8 mouse cellular contexts compared by ENCODE assay signal in genomic region chr6:136857186-136857872, GRCm38 (mm10). TPM values are rescaled to one million over a fixed set of nuclear protein-coding genes. Genes with fewer than 3 reads are reported as not detected.
DNase-seq lines count a peak whose midpoint lies in the region; ATAC-seq and TF ChIP-seq lines count a peak whose summit lies in the region.

Gene Art4 (minus strand): TSS chr6:136857733.

- peak within 1 kb of the TSS; percentile 72 for H3K4me3 ChIP-seq in G1E (ENCODE audit: low read depth, low read length)
- H3K4me3 ChIP-seq in heart, embryonic 12.5 days, result peak within 1 kb of the TSS; percentile 49
- peak within 1 kb of the TSS; percentile 17; the same call in 1 of the 2 replicates for H3K4me3 ChIP-seq in limb, embryonic 15.5 days
- no peak within 1 kb of the TSS for H3K4me3 ChIP-seq in hindbrain, embryonic 14.5 days (replicated peaks; ENCODE audit: low read length)

- DNase-seq in G1E (ENCODE audit: low spot score), result peak; percentile 63
- no peak for DNase-seq in adrenal gland, postnatal 4 days (ENCODE audit: low spot score in 2 of 2)
- peak; percentile 59 to 70 for DNase-seq in spleen, postnatal 14 days (ENCODE audit: low spot score in 2 of 2)
- no peak for DNase-seq in cerebellum, postnatal 36 days
- no peak for DNase-seq in left cerebral cortex, adult 8-10 months (ENCODE audit: low spot score in 2 of 2)
- DNase-seq in hindbrain, embryonic 14.5 days (ENCODE audit: low spot score), result no peak

- H3K4me1 ChIP-seq in G1E (ENCODE audit: insufficient read depth, low read depth, low read length), result peaks cover 71% of the 10 kb centered on the region
- H3K4me1 ChIP-seq in heart, embryonic 12.5 days (replicated peaks), result peaks cover 75% of the 10 kb centered on the region
- peaks cover 26% of the 10 kb centered on the region for H3K4me1 ChIP-seq in limb, embryonic 15.5 days
- no peaks in the 10 kb centered on the region for H3K4me1 ChIP-seq in hindbrain, embryonic 14.5 days (replicated peaks; ENCODE audit: control insufficient read depth, insufficient read depth, low read length)

- WGBS in heart, embryonic 12.5 days, result 8% methylated on average over 18 of the region's 18 CpGs
- WGBS in limb, embryonic 15.5 days, result 52% methylated on average over 18 of the region's 18 CpGs
- WGBS in hindbrain, embryonic 14.5 days, result 73% methylated on average over 18 of the region's 18 CpGs

- H3K9ac ChIP-seq in heart, embryonic 12.5 days, result peak within 1 kb of the TSS; percentile 67
- no peak within 1 kb of the TSS for H3K9ac ChIP-seq in limb, embryonic 15.5 days
- no peak within 1 kb of the TSS for H3K9ac ChIP-seq in hindbrain, embryonic 14.5 days

- peak within 1 kb of the TSS; percentile 98 for H3K27ac ChIP-seq in heart, embryonic 12.5 days (ENCODE audit: poor library complexity, severe bottlenecking)
- H3K27ac ChIP-seq in limb, embryonic 15.5 days, result 0 out of 2 replicates have a peak within 1 kb of the TSS, but pooled peaks have one; percentile 12
- no peak within 1 kb of the TSS for H3K27ac ChIP-seq in hindbrain, embryonic 14.5 days

- H3K27me3 ChIP-seq in G1E (ENCODE audit: insufficient read depth, low read length), result no peaks in the 10 kb centered on the region
- no peaks in the 10 kb centered on the region for H3K27me3 ChIP-seq in heart, embryonic 12.5 days (replicated peaks)
- no peaks in the 10 kb centered on the region for H3K27me3 ChIP-seq in limb, embryonic 15.5 days
- H3K27me3 ChIP-seq in hindbrain, embryonic 14.5 days (ENCODE audit: control insufficient read depth, insufficient read depth, low read length), result no peaks in the 10 kb centered on the region

- peak within 1 kb of the TSS; percentile 66 for H3K4me2 ChIP-seq in heart, embryonic 12.5 days
- peak within 1 kb of the TSS; percentile 15 for H3K4me2 ChIP-seq in limb, embryonic 15.5 days
- no peak within 1 kb of the TSS for H3K4me2 ChIP-seq in hindbrain, embryonic 14.5 days (replicated peaks)

- H3K9me3 ChIP-seq in G1E (replicated peaks), result no peaks in the 10 kb centered on the region
- no peaks in the 10 kb centered on the region for H3K9me3 ChIP-seq in heart, embryonic 12.5 days (replicated peaks)
- no peaks in the 10 kb centered on the region for H3K9me3 ChIP-seq in limb, embryonic 15.5 days
- H3K9me3 ChIP-seq in hindbrain, embryonic 14.5 days (ENCODE audit: control insufficient read depth, low read length), result no peaks in the 10 kb centered on the region

- ATAC-seq in G1E (ENCODE audit: extremely low read depth, insufficient number of reproducible peaks, low FRiP score, poor library complexity, severe bottlenecking), result peak; percentile 87
- peak; percentile 91 for ATAC-seq in heart, embryonic 12.5 days (ENCODE audit: insufficient number of reproducible peaks, low FRiP score)
- no peak for ATAC-seq in limb, embryonic 15.5 days (ENCODE audit: insufficient number of reproducible peaks, low FRiP score, low TSS enrichment, low read depth)
- no peak for ATAC-seq in hindbrain, embryonic 14.5 days (ENCODE audit: low FRiP score)

- no peak for TF ChIP-seq CTCF in G1E (IDR thresholded peaks at IDR 0.05; ENCODE audit: low read depth, low read length)

- peaks cover 16% of the 10 kb centered on the region for H3K36me3 ChIP-seq in G1E (replicated peaks)
- H3K36me3 ChIP-seq in heart, embryonic 12.5 days, result 0 out of 2 replicates have a peak, but pooled peaks cover 3% of the 10 kb centered on the region
- H3K36me3 ChIP-seq in limb, embryonic 15.5 days, result no peaks in the 10 kb centered on the region
- H3K36me3 ChIP-seq in hindbrain, embryonic 14.5 days (replicated peaks; ENCODE audit: control insufficient read depth, insufficient read depth), result no peaks in the 10 kb centered on the region

RNA-seq across cellular contexts. Expression of gene Art4, which starts in this region (rescaled TPM):
- total RNA-seq in G1E (2014; fragmentation: Nextera tagmentation) (14.2 and 27.8 TPM in 2 replicates), G1E (2017) (30.5 and 31.7 TPM in 2 replicates)
- 1.7 and 1.8 TPM in 2 replicates for polyA plus RNA-seq in G1E (2012)
- total RNA-seq in adrenal gland, postnatal 4 days (2021), result 10 to 100 TPM; 10.4 to 11.1 TPM
- 21.8 and 22.5 TPM in 2 replicates for polyA plus RNA-seq in heart, embryonic 12.5 days (2016; fragmentation: Nextera tagmentation; extraction: Ambion mirVana)
- polyA plus RNA-seq in limb, embryonic 15.5 days (2015; fragmentation: Nextera tagmentation; extraction: Ambion mirVana), result 2.9 and 3.9 TPM in 2 replicates
- not detected for total RNA-seq in left cerebral cortex, adult 8-10 months (2022)
- polyA plus RNA-seq in hindbrain, embryonic 14.5 days (2014; fragmentation: Nextera tagmentation; extraction: Ambion mirVana), result 0.10 and 0.21 TPM in 2 replicates

Comparison
In these comparisons a context has a peak if more than half of its experiments do, and no peak if none do; other contexts are left out.
1. RNA of gene Art4 (total RNA-seq): 14.2 to 31.7 TPM in G1E and 10.4 to 11.1 TPM in adrenal gland, postnatal 4 days; not detected in left cerebral cortex, adult 8-10 months; every median in the first group is over 10 times any median in the second.
2. ATAC-seq: peak in G1E (single experiment) and heart, embryonic 12.5 days (single experiment); none in limb, embryonic 15.5 days (single experiment) and hindbrain, embryonic 14.5 days (single experiment).
3. DNase-seq: peak in G1E (single experiment) and spleen, postnatal 14 days (2 of 2); none in adrenal gland, postnatal 4 days (0 of 2), cerebellum, postnatal 36 days (0 of 2), left cerebral cortex, adult 8-10 months (0 of 2) and hindbrain, embryonic 14.5 days (single experiment).